Mouse (Mus musculus) gastrocnemius, postnatal 10 days (tissue): Measurements from ENCODE around the gene Tbc1d10a. TPM values are rescaled to one million over a fixed set of nuclear protein-coding genes. Genes with fewer than 3 reads are reported as not detected.

Experiments used
- DNase-seq: peaks from one replicate; pipeline ENCODE4 v3.0.0; 2021; ENCODE audit warnings: mixed read lengths
- long read RNA-seq, 2 experiments: library from polyadenylated mRNA; stranded (forward); transcript quantifications; one replicate each; pipeline ENCODE4 v2.0.0; 2021
- total RNA-seq, 2 experiments: library from RNA; stranded (reverse); gene quantifications; 2 replicates each; pipeline ENCODE4 v1.2.3; 2021

Tbc1d10a gene
- 1 to 10 TPM; 6.1 to 8.2 TPM for total RNA-seq
- long read RNA-seq, experiment 1, transcript Tbc1d10a-201 (9 exons, 1,957 nt): major isoform, 11 of 13 reads
- long read RNA-seq, experiment 1, partial matches to known transcripts: 0 of 13 reads
- long read RNA-seq, experiment 1, other reads (novel, unspliced or antisense): 2 of 13 reads
- long read RNA-seq, experiment 2, transcript Tbc1d10a-201 (9 exons, 1,957 nt): major isoform, 16 of 17 reads
- long read RNA-seq, experiment 2, partial matches to known transcripts: 0 of 17 reads
- long read RNA-seq, experiment 2, other reads (novel, unspliced or antisense): 1 of 17 reads

DNA sequence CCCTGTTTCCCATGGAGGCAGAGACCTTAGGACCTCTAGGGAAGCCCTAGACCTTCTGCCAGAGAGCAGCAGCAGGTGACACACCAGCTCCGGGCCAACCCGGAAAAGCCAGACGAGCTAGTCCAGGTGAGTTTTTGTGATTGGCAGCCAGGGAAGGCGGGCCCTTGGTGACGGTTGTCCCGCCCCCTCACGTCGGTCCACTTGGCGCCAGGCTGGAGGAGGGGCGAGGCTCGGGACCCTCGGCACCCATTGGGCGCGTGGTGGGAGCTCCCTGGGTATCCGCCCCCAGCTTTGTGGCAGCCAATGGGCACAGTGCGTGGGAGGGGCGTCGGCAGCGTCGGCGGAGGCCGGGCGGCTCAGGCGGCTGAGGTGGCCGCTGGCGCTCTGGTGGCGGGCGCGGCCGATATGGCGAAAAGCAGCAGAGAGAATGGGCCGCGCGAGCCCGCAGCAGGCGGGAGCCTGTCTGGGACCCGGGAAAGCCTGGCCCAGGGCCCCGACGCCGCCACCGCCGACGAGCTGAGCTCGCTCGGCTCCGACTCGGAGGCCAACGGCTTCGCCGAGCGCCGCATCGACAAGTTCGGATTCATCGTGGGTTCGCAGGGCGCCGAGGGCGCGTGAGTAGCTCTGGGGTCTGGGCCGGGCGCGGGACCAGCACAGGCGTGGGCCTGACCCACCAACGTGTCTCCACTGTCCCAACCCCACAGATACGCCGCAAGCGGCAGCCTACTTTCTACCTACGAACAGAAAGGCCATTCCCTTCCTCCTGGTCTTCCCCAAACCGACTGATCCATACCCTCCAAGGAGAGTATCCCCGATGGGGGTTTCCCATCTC, at the start of gene Tbc1d10a:
Tbc1d10a (plus strand) TSS at position 304 of the 832 bp plus-strand sequence.
- peak; percentile 94 for DNase-seq

DNA sequence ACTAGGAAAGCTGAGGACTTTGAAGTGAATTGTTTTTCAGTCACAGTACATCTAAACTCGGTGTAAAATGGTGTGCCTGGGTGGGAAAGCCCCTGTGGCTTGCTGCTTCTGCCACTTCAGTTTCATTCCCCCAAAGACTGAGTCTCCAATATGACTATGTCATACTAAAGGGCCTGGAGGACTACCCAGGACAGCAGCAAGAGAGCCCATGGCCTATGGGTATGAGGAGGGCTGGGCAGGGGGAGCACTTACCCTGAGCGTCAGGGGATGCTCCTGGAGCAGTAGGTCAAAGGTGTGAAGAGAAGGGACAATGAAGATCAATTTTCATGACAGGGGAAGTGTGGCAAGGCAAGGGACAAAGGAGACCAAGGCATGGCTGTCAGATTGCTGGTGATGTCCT, 47.6 kb upstream of the Tbc1d10a start:
- DNase-seq: no peak

DNA sequence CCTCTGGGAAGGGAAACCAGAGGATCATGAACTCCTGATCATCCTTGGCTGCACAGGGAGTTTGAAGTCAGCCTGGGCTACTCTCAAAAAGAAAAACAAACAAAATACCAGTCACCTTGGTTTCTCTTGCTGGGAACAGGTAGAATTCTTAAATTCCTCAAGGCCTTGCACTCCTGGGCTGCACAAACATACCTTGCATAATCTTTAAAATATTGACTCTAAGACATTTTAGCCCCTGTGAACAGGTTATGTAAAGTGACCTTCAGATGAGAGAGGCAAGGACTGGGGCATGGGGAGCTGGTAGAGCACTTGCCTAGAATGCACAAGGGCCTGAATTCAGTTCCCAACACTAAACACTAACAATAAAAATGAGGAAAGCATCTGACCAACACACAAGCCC, 45.1 kb upstream of the Tbc1d10a start:
- DNase-seq: no peak

DNA sequence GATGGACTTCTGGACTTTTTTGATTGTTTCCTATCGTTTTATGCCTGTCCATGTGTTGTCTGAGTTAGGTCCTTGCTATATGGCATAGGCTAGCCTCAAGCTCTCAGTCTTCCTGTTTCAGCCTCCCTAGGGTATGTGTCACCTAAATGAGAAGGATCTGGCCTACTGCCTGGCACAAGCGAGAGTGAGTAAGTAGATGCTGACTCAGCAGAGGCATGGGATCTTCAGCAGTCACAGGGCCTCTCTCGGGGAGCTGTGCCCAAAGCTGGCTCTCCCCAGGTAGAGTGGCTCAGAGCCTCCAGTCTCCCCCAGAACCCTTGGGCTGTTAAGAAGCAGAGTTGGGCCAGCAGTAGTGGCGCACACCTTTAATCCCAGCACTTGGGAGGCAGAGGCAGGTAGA, 44.2 kb upstream of the Tbc1d10a start:
- no peak for DNase-seq

DNA sequence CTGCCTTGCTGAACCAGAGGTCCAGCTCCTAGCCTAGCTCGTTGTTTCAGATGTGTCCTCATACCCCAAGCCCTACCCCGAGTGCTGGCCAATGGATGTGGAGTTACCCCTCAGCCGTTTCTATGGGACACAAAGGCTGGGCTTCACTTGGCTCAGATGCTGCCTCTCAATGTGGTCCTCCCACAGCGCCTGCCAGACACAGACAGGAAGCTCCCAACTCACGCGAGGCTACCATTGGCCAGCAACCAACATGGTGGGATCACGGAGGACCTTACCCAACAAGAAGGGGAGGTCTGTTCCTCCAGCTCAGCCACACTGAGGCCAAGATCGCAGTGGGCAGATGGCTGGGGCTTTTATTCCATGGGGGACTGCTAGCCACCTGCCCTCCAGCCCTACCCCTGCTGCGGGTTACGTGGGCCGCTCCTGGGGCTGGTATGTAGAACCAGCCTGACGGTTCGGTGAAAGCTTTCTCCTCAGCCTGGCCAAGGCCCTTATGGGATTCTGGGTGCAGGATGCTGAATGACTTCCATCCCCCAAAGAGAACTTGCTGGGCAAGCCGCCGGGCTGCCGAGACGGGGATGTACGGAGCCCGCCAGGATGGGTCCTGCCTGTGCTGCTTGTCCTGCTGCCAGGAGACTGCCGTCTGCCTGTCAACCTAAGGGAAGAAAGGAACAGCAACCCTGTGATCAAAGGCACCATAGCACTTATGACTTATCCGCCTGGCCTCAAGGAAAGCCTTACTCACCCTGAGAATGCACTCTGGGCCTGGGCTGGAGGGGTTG, 43.1 kb upstream of the Tbc1d10a start:
- no peak for DNase-seq

DNA sequence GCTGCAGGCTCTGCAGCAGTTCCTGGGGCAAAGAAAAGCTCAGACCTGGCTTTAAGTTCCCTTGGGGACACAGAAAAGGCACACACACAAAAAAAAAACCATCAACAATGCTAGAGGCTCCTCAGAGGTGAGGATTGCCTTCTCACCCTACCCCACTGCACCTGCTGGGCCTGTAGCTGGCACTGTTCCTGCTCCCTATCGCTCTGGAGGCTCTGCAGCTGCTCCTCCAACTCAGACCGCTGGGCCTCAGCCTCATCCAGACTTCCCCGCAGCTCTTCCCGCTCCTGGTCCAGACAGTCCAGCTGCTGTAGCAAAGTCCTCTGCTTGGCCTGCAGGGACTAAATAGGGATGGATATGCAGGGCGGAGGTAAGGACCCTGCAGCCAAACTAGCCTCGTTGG, 40.2 kb upstream of the Tbc1d10a start:
- peak; percentile 31 for DNase-seq

DNA sequence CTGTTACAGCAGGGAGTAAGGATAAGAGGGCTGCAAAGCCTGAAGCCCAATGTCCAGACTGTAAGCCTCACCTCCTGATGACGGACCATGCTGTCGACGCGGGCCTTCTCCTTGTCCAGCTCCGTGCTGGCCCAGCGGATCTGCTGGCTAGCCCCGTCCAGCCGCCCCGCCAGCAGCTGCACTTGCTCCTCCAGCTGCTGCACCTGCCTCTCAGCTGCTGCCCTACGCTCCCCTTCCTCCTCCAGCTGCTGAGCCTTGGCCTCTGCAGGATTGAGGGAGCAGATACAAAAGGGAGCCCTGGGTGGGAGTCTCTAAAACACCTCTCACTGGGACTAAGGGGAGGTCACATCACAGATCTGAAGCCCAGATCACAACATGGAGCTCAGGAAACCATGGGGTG, 39.5 kb upstream of the Tbc1d10a start:
- peak; percentile 37 for DNase-seq

DNA sequence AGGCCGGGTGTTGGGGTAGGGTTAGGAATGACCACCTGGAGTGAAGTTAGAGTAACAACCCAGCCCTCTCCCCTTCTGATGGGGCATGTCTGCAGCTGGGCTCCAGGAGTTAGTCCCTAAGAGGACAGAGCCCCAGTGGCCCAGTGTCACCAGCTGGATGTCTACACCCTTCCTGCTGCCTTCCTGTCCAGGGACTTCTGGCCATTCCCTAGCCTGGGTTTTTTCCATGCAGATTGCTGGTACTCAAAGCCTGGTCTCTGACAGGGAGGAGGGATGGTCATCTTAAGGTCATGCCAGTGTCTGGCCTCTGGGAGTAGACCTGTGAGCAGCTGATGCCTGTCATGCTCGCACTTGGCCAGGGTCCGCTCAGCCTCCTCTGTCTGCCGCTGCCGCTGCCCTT, 38.5 kb upstream of the Tbc1d10a start:
- no peak for DNase-seq

DNA sequence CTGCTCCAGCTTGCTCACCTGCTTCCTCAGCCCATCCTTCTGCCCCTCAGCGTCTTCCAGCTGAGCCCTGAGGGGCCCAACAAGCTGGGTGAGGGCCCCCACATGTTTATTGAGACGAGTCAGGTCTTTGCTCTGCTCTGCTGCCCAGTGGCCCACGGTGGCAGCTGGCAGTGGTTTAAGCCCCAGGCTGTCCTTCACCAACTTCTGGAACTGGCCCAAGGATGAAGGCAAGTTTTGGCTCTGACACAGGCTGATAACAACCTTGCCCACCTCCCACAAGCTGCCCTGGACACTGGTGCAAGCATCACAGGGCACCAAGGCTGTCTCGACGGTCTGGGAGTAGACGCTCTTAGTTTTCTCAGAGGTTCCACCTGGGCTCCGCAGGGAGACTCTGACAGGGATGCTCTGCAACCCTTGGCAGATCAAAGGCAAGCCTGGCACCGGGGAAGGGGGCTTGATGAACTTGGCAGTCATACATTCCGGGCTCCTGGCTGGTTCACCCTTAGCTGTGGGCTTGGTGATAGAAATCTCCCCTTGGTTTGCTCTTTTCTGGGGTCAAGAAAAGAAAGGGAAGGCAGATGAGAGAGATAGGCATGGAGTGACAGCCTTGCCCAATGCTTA, 37.9 kb upstream of the Tbc1d10a start:
- DNase-seq: no peak

DNA sequence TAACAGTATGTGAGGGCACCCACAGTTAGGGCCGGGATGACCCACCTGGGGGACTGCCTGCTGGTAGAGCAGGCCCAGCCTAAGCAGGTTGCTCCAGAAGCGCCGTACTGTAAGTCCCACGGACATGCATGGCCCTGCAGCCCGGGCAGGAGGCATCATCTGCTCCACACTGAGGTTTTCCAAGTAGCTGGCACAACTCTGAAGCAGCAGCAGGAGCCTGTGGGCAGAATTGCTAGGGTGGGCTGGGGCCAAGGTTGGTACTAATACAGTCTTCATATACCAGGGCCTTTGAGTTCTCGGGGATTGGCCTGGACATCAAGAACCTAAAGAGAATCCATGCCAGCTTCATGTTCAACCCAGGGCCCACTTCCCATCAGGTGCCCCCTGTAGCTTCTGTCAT, 36.7 kb upstream of the Tbc1d10a start:
- no peak for DNase-seq

DNA sequence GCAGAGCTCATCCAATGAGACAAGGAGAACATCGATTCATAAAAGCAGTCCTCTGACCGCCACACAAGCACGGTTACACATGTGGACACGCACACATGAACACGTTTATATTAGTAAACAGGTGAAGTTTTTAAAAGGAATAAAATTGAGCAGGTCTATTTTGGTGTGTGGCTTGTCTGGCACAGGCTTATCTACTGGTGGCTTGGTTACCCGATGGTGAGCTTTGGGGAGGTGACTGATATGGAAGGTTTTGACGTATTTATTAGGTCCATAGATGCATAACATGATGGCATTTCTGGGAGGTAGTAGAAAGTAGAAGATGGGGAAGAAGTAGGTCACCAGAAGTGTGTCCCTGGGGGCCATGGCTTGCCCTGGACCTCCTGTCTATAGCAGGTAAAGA, 32.9 kb upstream of the Tbc1d10a start:
- DNase-seq: no peak

DNA sequence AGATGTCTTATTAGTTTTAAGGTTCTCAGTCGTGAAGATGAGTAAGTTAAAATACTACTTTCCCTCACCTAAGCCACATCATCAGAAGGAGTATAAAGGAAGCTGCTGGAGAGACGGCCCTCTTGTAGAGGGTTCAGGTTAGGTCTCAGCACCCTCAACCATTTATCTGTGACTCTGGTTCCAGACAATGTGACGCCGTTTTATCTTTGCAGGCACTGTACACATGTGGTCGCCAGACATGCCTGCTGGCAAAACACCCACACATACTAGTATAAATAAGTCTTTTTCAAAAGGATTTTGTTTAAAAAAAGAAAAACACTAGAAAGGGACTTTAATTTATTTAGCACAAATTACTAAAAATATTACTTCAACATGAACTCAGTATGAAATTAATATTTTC, 30.9 kb upstream of the Tbc1d10a start:
- no peak for DNase-seq

DNA sequence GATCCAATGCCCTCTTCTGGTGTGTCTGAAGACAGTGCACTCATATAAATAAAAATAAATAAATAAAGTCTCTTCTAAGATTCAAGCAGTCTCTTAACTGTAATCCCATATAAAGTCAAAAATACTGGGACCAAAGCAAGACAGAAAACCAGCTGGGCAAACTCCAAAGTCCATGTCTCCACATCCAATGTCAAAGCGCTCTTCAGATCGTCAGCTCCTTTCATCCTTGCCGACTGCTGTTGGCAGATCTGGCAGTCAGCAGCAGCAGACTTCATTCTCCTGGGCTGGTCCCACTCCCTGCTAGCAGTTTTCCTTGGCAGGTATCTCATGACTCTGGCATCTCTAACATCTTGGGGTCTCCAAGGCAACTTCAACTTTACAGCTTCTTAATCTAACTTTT, 27.9 kb upstream of the Tbc1d10a start:
- DNase-seq: no peak

DNA sequence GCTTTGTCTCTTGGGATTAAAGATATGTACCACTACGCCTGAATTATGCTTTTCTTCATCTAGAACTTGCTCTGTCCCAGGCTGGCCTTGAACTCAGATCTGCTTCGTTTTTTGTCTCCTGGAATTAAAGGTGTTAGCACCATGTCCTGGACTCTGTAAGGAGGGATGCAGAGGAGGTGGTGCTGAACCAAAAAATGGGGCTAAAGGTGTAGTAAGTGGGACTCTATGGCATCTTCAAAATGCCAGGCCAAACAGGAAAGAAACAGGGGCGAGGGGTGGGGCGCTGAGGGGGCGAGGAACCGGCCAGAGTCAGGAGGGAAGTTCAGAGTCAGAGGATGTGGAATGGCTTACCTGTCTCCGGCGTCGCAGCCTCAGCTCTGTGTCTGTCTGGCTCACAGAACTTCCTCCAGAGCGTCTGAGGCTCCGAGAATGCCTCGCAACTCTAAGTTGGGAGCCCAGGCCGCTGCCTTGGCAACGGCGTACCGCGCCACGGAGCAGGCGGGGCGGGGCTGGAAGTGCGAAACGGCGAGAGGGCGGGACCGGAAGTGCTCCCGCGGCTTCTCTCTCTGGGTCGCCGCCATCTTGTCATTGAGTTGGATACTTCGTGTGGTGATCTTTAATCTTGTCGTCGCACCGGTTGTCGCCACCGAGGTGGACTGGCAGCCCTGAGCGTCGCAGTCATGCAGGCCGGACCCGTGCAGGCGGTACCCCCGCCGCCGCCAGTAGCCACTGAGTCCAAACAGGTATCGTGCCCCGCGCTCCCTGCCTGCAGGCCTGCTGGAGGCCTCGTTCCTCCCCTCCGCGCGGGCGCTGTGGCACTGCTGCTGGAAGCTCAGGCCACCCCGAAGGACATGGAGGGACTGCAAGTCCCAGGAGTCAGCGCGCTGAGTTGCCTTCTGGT, 26.5 kb upstream of the Tbc1d10a start, which contains the start of the genes Ccdc157 and Sf3a1:
Ccdc157 (minus strand) TSS at position 486 of the 901 bp plus-strand sequence.
Sf3a1 (plus strand) TSS at position 543 of the 901 bp plus-strand sequence.
- DNase-seq: peak; percentile 96

DNA sequence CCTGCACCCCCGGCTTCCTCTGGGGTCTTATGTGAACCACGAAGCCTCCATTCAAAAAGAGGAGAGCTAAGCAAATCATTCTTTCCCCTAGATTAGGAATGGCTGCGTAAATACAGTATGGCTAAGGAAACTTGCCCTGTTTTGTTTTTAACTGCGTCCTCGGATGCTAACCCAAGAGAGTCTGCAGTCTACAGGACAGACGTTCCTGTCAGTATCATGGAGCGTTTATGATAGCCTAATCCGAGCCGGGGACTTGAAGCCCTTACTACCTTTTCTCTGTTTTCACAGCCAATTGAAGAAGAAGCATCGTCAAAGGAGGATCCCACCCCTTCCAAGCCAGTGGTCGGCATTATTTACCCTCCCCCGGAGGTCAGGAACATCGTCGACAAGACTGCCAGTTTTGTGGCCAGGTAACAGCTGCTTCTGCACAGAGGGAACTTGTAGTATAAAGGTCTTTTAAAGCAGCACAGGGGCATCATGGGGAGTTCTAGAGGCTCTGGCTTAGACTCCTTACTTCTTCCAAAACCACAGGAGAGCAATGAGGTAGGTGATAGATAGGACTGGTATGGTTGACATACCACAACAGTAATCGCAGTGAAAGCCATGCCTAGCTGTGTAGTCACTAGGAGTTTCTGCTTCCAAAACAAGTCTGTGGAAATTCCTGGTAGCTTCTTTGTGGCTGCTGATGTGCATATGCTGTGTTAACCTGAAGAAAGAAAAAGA, 25.7 kb upstream of the Tbc1d10a start:
- DNase-seq: no peak

DNA sequence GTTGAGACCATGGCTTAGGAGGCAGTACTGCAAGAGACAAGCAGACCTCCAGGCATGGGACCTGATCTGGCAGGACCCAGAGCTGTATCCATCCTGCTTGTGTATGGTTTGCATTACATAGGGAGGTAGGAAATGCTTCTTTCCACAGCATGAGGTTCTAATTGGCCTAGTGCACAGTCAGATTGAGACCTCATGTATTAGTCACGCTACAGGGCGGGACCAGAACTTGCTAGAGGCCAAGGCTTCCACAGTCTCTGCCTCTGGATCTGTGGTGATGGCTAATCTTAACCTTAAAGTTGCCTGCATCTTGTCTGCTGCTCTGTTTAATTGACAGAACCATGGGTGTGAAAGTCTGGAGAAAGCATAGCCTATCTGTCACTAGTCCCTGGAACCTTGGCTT, 21.9 kb upstream of the Tbc1d10a start:
- DNase-seq: no peak

DNA sequence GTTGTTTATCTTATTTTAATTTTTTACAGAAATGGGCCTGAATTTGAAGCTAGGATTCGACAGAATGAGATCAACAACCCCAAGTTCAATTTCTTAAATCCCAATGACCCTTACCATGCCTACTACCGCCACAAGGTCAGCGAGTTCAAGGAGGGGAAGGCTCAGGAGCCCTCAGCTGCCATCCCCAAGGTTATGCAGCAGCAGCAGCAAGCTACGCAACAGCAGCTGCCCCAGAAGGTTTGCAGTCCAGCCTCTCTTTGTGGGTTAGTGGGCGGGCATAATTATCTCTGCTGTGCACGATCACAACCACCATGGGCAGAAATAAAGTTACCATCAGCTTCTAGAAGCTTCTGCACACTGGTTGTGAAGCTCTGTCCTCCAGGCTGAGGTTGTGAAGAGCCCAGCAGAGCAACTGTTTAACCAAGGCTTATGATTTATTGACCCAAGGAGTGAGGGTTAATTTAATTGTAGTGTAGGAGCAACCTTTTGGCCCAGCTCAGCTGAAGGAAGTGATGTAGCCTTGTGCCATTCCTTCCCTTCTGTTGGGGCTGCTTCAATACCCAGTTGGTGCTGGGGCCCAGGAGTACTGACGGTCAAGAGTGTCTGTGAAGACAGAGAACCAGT, 20.0 kb upstream of the Tbc1d10a start:
- no peak for DNase-seq

DNA sequence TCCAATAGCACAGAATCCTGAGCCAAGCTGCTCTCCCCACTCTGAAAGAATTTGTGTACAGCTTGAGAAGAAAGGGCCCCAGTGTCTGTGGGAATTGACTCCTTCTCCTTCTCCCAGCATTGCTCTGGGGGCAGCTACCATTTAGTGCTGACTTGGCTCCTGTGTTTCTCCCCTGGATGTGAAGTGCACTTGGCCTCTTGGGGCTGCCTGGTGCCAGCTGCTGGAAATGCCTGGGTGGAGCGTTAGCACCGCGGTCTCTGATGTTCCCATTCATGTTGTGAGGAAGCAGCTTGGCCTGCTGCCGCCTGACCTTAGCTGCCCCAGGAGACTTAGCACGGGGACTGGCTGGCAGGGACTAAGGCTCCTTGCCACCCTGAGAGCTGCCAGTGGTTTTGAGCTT, 12.0 kb upstream of the Tbc1d10a start:
- peak; percentile 70 for DNase-seq

DNA sequence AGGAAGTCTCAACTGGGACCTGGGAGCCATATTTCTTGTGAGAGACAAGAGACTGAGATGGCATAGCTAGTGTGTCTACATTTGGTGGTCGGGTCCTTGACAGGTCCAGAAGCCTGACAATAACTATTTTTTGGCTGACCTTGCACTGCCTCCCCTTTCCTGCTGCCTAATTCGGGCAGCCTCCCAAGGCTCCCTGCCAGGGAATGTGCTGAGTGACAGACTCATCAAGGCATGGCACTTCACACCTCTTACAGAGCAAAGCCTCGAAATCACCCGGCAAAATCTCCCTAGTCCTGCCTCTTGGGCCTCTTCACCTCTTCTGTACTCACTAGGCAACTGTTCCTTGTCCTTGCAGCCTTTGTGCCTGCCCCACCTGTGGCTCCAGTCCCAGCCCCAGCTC, 8.9 kb upstream of the Tbc1d10a start:
- no peak for DNase-seq

DNA sequence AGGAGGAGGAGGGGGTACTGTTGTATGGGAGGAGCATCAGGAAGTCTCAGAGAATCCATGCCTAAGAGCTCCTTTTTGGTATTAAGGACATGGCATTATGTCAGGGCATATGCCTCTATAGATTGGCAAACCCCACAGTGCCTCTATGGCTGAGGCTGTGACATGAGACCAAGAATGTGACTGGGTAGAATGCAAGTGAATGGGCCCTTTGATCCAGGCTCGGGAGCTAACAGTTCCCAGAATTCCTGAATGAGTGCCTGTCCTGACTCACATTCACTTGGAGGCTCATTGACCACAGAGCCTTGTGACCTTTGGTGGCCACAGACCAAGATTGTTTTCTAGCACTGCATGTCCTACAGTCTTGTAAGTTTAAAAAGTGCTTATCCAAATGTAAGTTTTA, 4.5 kb upstream of the Tbc1d10a start:
- no peak for DNase-seq
